ENCODE assay signal across 16 mouse cellular contexts in the genomic region with DNA sequence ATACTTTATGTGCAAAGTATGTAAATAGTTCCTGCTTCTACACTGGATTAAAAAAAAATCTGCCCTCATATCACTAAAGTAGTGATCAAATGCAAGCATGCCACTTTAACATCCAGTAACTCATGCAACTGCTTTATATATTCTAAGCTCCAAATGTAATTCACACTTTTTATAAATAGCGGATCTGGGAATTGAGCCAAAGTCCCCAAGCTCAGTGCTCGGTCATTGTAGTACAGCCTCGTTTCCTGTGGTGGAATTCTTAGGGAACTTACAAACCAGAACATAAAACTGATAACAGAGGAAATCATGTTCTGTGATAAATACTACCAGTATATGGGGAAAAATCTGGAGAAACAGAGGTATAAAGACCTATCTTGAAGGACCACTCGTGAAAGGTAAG.
DNase-seq lines count a peak whose midpoint lies in the region; ATAC-seq and TF ChIP-seq lines count a peak whose summit lies in the region.
"Had no signal": no experiment of that assay in that cellular context is flagged by ENCODE, and none has a peak within 500 bp of the region (broad histone marks: within the 10 kb centered on the region; RNA-seq: fewer than 3 reads in every experiment).

No protein-coding gene starts in this region.

- H3K79me2 ChIP-seq in heart, adult 2 months (replicated peaks; ENCODE audit: control insufficient read depth, insufficient read depth, low read length), result no peaks in the 10 kb centered on the region

- H3K9me3 ChIP-seq in heart, embryonic 14.5 days (ENCODE audit: control insufficient read depth, low read length), result no peaks in the 10 kb centered on the region
- H3K9me3 ChIP-seq: embryonic facial prominence, embryonic 13.5 days; kidney, embryonic 15.5 days; midbrain, embryonic 12.5 days had no signal

- H3K4me2 ChIP-seq in heart, embryonic 14.5 days (ENCODE audit: low read length), result 0 out of 2 replicates have a peak overlapping the region, but pooled peaks have one; percentile 8
- H3K4me2 ChIP-seq: embryonic facial prominence, embryonic 13.5 days; kidney, embryonic 15.5 days; liver, embryonic 11.5 days; midbrain, embryonic 12.5 days had no signal

- no peak overlapping the region for H3K4me3 ChIP-seq in heart, embryonic 14.5 days (ENCODE audit: control insufficient read depth in 1 of 2, insufficient read depth in 1 of 2, low read depth in 1 of 2, low read length in 2 of 2)
- H3K4me3 ChIP-seq in heart, adult 2 months, result no peak overlapping the region
- no peak overlapping the region for H3K4me3 ChIP-seq in lung, adult 2 months (replicated peaks; ENCODE audit: extremely low read depth, low read depth, low read length)
- H3K4me3 ChIP-seq: embryonic facial prominence, embryonic 13.5 days; kidney, embryonic 15.5 days; midbrain, embryonic 12.5 days had no signal

- no peak for TF ChIP-seq CTCF in heart, adult 2 months (IDR thresholded peaks at IDR 0.05)
- no peak for TF ChIP-seq CTCF in lung, adult 2 months (IDR thresholded peaks at IDR 0.05; ENCODE audit: insufficient read depth, low read length)

- H3K4me1 ChIP-seq in heart, embryonic 14.5 days (ENCODE audit: control insufficient read depth in 2 of 2, insufficient read depth in 2 of 2, low read length in 2 of 2), result peaks cover 0 to 6% of the 10 kb centered on the region in 2 experiments; a peak in 3 of 4 replicates
- no peaks in the 10 kb centered on the region for H3K4me1 ChIP-seq in heart, adult 2 months (ENCODE audit: control insufficient read depth, insufficient read depth, low read length)
- no peaks in the 10 kb centered on the region for H3K4me1 ChIP-seq in lung, adult 2 months (ENCODE audit: control insufficient read depth, insufficient read depth, low read length)
- H3K4me1 ChIP-seq: embryonic facial prominence, embryonic 13.5 days; kidney, embryonic 15.5 days; midbrain, embryonic 12.5 days had no signal

- intact Hi-C loops in heart, adult 2 months (cut with DNase I), result no loop called here
- intact Hi-C loops in left cerebral cortex, postnatal 4 days (cut with DNase I), result no loop called here

- no peak for DNase-seq in heart, adult 2 months
- DNase-seq in left cerebral cortex, adult 11 months (ENCODE audit: low spot score), result peak; percentile 7
- no peak for DNase-seq in left cerebral cortex, postnatal 4 days
- DNase-seq in lung, postnatal 10 days, result peak; percentile 2
- no peak for DNase-seq in lung, adult 2 months
- DNase-seq in liver, result no peak
- DNase-seq: adrenal gland, postnatal 36 days; cerebellum, adult 9-10 months; gastrocnemius, postnatal 36 days; thymus, postnatal 36 days had no signal

- no peaks in the 10 kb centered on the region for H3K36me3 ChIP-seq in heart, embryonic 14.5 days (ENCODE audit: control insufficient read depth, insufficient read depth, low read length)
- H3K36me3 ChIP-seq in heart, adult 2 months (ENCODE audit: control insufficient read depth, insufficient read depth, low read length), result no peaks in the 10 kb centered on the region; the same call in 1 of the 2 replicates
- H3K36me3 ChIP-seq: embryonic facial prominence, embryonic 13.5 days; kidney, embryonic 15.5 days; midbrain, embryonic 12.5 days had no signal

- TF ChIP-seq POLR2A in heart, adult 2 months (IDR thresholded peaks at IDR 0.05; ENCODE audit: insufficient read depth, low read depth, low read length), result no peak
- no peak for TF ChIP-seq POLR2A in lung, adult 2 months (IDR thresholded peaks at IDR 0.05; ENCODE audit: borderline replicate concordance, extremely low read depth, low read depth, low read length)

- 25% methylated on average over 4 of the region's 4 CpGs for WGBS in heart, embryonic 14.5 days
- WGBS in heart, adult 2 months, result 9% methylated on average over 4 of the region's 4 CpGs
- WGBS in lung, adult 2 months, result 16% methylated on average over 4 of the region's 4 CpGs

- no peaks in the 10 kb centered on the region for H3K27me3 ChIP-seq in heart, embryonic 14.5 days (ENCODE audit: control insufficient read depth, insufficient read depth, low read length)
- H3K27me3 ChIP-seq in heart, adult 2 months (ENCODE audit: control insufficient read depth, insufficient read depth, low read length), result no peaks in the 10 kb centered on the region
- H3K27me3 ChIP-seq: embryonic facial prominence, embryonic 13.5 days; kidney, embryonic 15.5 days; midbrain, embryonic 12.5 days had no signal

- 0 out of 4 replicates have a peak overlapping the region, but pooled peaks of 1 of the 2 experiments have one; percentile 47 for H3K27ac ChIP-seq in heart, embryonic 14.5 days (replicated peaks in 1 of 2; ENCODE audit: control insufficient read depth in 1 of 2, insufficient read depth in 1 of 2, low read depth in 2 of 2, low read length in 2 of 2)
- no peak overlapping the region for H3K27ac ChIP-seq in heart, adult 2 months
- H3K27ac ChIP-seq: embryonic facial prominence, embryonic 13.5 days; kidney, embryonic 15.5 days; macrophage; midbrain, embryonic 12.5 days had no signal

- no peak for ATAC-seq in heart, embryonic 14.5 days (ENCODE audit: insufficient number of reproducible peaks, insufficient read depth, low FRiP score, low read depth)

- no peak for TF ChIP-seq EP300 in heart, adult 2 months (IDR thresholded peaks at IDR 0.05; ENCODE audit: insufficient read depth, low read depth, low read length)

- H3K9ac ChIP-seq in heart, embryonic 14.5 days (ENCODE audit: low read length), result no peak overlapping the region
- no peak overlapping the region for H3K9ac ChIP-seq in heart, adult 2 months (ENCODE audit: low read depth, low read length)
- H3K9ac ChIP-seq: embryonic facial prominence, embryonic 13.5 days; kidney, embryonic 15.5 days; midbrain, embryonic 12.5 days had no signal

Comparison
In these comparisons a context has a peak if more than half of its experiments do, and no peak if none do; other contexts are left out.
1. DNase-seq: peak in left cerebral cortex, adult 11 months (single experiment) and lung, postnatal 10 days (single experiment); none in heart, adult 2 months (0 of 2), left cerebral cortex, postnatal 4 days (single experiment), lung, adult 2 months (single experiment) and liver (single experiment).